Mouse (Mus musculus) spleen, postnatal 10 days (tissue): ENCODE measurements around the gene Layn.

Experiments used
- DNase-seq, 2 experiments: peaks; one replicate each; pipeline ENCODE4 v3.0.0; 2021 to 2022; ENCODE audit warnings: low spot score in 2 of 2

Layn gene

GRCm38 (mm10) chr9:51076979-51077315 lies at the start of gene Layn:
Layn (minus strand) TSS chr9:51077094.
- DNase-seq: peak; percentile 18 to 58

- no peak for DNase-seq
Measured at GRCm38 (mm10) chr9:51114767-51115166, 37.9 kb upstream of the Layn start.

GRCm38 (mm10) chr9:51105751-51106150 lies 28.9 kb upstream of the Layn start:
- DNase-seq: no peak

GRCm38 (mm10) chr9:51103808-51104514 lies 27.1 kb upstream of the Layn start:
- peak in 1 of 2 experiments; percentile 17 for DNase-seq

GRCm38 (mm10) chr9:51102963-51103807 lies 26.3 kb upstream of the Layn start:
- peak in 1 of 2 experiments; percentile 21 for DNase-seq

GRCm38 (mm10) chr9:51101756-51102425 lies 25.0 kb upstream of the Layn start, which contains the start of gene 4833427G06Rik:
4833427G06Rik (minus strand) TSS chr9:51102078.
- peak in 1 of 2 experiments; percentile 12 for DNase-seq

GRCm38 (mm10) chr9:51096306-51096705 lies 19.4 kb upstream of the Layn start:
- DNase-seq: no peak

- no peak for DNase-seq
Measured at GRCm38 (mm10) chr9:51093697-51094096, 16.8 kb upstream of the Layn start.

- no peak for DNase-seq
Measured at GRCm38 (mm10) chr9:51081614-51082013, 4.7 kb upstream of the Layn start.

GRCm38 (mm10) chr9:51076300-51076978 lies 455 bp downstream of the Layn start:
- no peak for DNase-seq

GRCm38 (mm10) chr9:51075780-51076179 lies 1.1 kb downstream of the Layn start:
- no peak for DNase-seq

GRCm38 (mm10) chr9:51070801-51071200 lies 6.1 kb downstream of the Layn start:
- DNase-seq: no peak

GRCm38 (mm10) chr9:51068202-51068601 lies 8.7 kb downstream of the Layn start:
- DNase-seq: no peak

GRCm38 (mm10) chr9:51060601-51061000 lies 16.3 kb downstream of the Layn start, which contains the start of gene Btg4:
Btg4 (plus strand) TSS chr9:51060901.
- no peak for DNase-seq

- no peak for DNase-seq
Measured at GRCm38 (mm10) chr9:51058951-51059521, 17.9 kb downstream of the Layn start.

- no peak for DNase-seq
Measured at GRCm38 (mm10) chr9:51056360-51057324, 20.3 kb downstream of the Layn start.

- DNase-seq: no peak
Measured at GRCm38 (mm10) chr9:51052180-51052579, 24.7 kb downstream of the Layn start.

- DNase-seq: no peak
Measured at GRCm38 (mm10) chr9:51042136-51042535, 34.8 kb downstream of the Layn start.

- no peak for DNase-seq
Measured at GRCm38 (mm10) chr9:51041491-51041980, 35.4 kb downstream of the Layn start.
